Mouse (Mus musculus) c-Kit-positive CD71-negative TER-119-negative erythroid progenitor cells, embryonic 14.5 days (primary cell): ENCODE results near the gene Tbxas1.

Experiments
- DNase-seq: peaks from one replicate; pipeline ENCODE4 v3.0.0-alpha.2; 2013; ENCODE audit warnings: low read depth

The Tbxas1 gene

GRCm38 (mm10) chr6:38892017-38892416 lies 16.8 kb downstream of the Tbxas1 start:
- no peak for DNase-seq

- DNase-seq, result no peak
These were observed 18.4 kb downstream of the Tbxas1 start for GRCm38 (mm10) chr6:38893615-38894014.

- no peak for DNase-seq
These were observed 24.9 kb downstream of the Tbxas1 start for GRCm38 (mm10) chr6:38900073-38900472.

- no peak for DNase-seq
These were observed 25.4 kb downstream of the Tbxas1 start for GRCm38 (mm10) chr6:38900479-38901126.

- DNase-seq, result no peak
These were observed 25.9 kb downstream of the Tbxas1 start for GRCm38 (mm10) chr6:38901152-38901551.

- no peak for DNase-seq
These were observed 26.4 kb downstream of the Tbxas1 start for GRCm38 (mm10) chr6:38901636-38902035.

GRCm38 (mm10) chr6:38902820-38903439 lies 27.7 kb downstream of the Tbxas1 start:
- DNase-seq, result no peak

- no peak for DNase-seq
These were observed 30.8 kb downstream of the Tbxas1 start for GRCm38 (mm10) chr6:38906005-38906404.

- no peak for DNase-seq
These were observed 33.2 kb downstream of the Tbxas1 start for GRCm38 (mm10) chr6:38908401-38908800.

GRCm38 (mm10) chr6:38910828-38911559 lies 35.8 kb downstream of the Tbxas1 start:
- DNase-seq, result peak; percentile 82

- DNase-seq, result no peak
These were observed 37.0 kb downstream of the Tbxas1 start for GRCm38 (mm10) chr6:38912121-38912660.

- DNase-seq, result no peak
These were observed 37.6 kb downstream of the Tbxas1 start for GRCm38 (mm10) chr6:38912845-38913244.

GRCm38 (mm10) chr6:38913386-38914042 lies 38.3 kb downstream of the Tbxas1 start:
- DNase-seq, result no peak

GRCm38 (mm10) chr6:38914181-38914580 lies 39.0 kb downstream of the Tbxas1 start:
- no peak for DNase-seq

- no peak for DNase-seq
These were observed 40.6 kb downstream of the Tbxas1 start for GRCm38 (mm10) chr6:38915776-38916175.

GRCm38 (mm10) chr6:38916571-38916970 lies 41.4 kb downstream of the Tbxas1 start:
- no peak for DNase-seq

- DNase-seq, result no peak
These were observed 42.2 kb downstream of the Tbxas1 start for GRCm38 (mm10) chr6:38917415-38917814.

GRCm38 (mm10) chr6:38918728-38919127 lies 43.5 kb downstream of the Tbxas1 start:
- DNase-seq, result no peak

GRCm38 (mm10) chr6:38919135-38919740 lies 44.0 kb downstream of the Tbxas1 start:
- no peak for DNase-seq

GRCm38 (mm10) chr6:38920141-38920540 lies 44.9 kb downstream of the Tbxas1 start:
- no peak for DNase-seq

GRCm38 (mm10) chr6:38921095-38921809 lies 46.0 kb downstream of the Tbxas1 start:
- no peak for DNase-seq
